Mouse (Mus musculus): ENCODE measurements around the gene Cdk11b. TPM values are rescaled to one million over a fixed set of nuclear protein-coding genes. Genes with fewer than 3 reads are reported as not detected.
"Not testable (repeated sequence)": the region's sequence is repeated elsewhere in the genome, so short reads cannot be mapped to it uniquely, and the experiment has no call there.

The Cdk11b gene
- polyA plus RNA-seq, 1 experiment from 2014 or later = 50.0 TPM

GRCm38 (mm10) chr4:155669598-155670075, 45.0 kb downstream of the Cdk11b start:
- peak overlapping the region; percentile 52 for H3K4me2 ChIP-seq (ENCODE audit: low read length)
- peak overlapping the region; percentile 2; the same call in 1 of the 2 replicates for H3K9ac ChIP-seq (ENCODE audit: low read depth, low read length)
- peak; percentile 1; the same call in 1 of the 2 replicates for ATAC-seq
- peaks cover 6% of the 10 kb centered on the region for H3K4me1 ChIP-seq (ENCODE audit: control insufficient read depth, insufficient read depth, low read depth, low read length)
- H3K27me3 ChIP-seq (replicated peaks; ENCODE audit: control insufficient read depth, insufficient read depth, low read length) = 0 out of 2 replicates have a peak, but pooled peaks cover 2% of the 10 kb centered on the region
- no peak overlapping the region; the same call in 1 of the 2 replicates for H3K27ac ChIP-seq (ENCODE audit: low read depth, low read length)
- 2% methylated on average over 8 of the region's 8 CpGs for WGBS
- 0 out of 2 replicates have a peak, but pooled peaks cover 2% of the 10 kb centered on the region for H3K36me3 ChIP-seq (ENCODE audit: control insufficient read depth, insufficient read depth, low read length)
- H3K9me3 ChIP-seq (ENCODE audit: control insufficient read depth, low read length) = no peaks in the 10 kb centered on the region
- peak overlapping the region; percentile 92 for H3K4me3 ChIP-seq (ENCODE audit: low read length)

- not testable (repeated sequence) for H3K9ac ChIP-seq (ENCODE audit: low read depth, low read length); H3K27me3 ChIP-seq (replicated peaks; ENCODE audit: control insufficient read depth, insufficient read depth, low read length); ATAC-seq; H3K27ac ChIP-seq (ENCODE audit: low read depth, low read length); H3K36me3 ChIP-seq (ENCODE audit: control insufficient read depth, insufficient read depth, low read length); H3K9me3 ChIP-seq (ENCODE audit: control insufficient read depth, low read length); H3K4me2 ChIP-seq (ENCODE audit: low read length); H3K4me1 ChIP-seq (ENCODE audit: control insufficient read depth, insufficient read depth, low read depth, low read length); H3K4me3 ChIP-seq (ENCODE audit: low read length)
- whole genome bisulfite sequencing = 56% methylated on average over 4 of the region's 4 CpGs
These were observed 45.6 kb downstream of the Cdk11b start for GRCm38 (mm10) chr4:155670236-155670635.

DNA sequence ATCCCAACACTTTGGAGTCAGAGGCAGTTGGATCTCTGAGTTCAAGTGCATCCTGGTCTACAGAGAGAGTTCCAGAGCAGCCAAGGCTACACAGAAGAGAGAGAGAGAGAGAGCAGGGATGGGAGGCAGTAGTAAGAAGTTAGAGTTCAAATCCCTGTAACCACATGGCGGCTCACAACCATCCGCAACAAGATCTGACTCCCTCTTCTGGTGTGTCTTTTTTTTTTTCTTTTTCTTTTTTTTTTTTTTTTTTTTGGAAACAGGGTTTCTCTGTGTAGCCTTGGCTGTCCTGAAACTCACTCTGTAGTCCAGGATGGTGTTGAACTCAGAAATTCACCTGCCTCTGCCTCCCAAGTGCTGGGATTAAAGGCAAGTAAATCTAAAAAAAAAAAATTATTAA, 47.4 kb downstream of the Cdk11b start:
- Histone ChIP-seq H3K4me3 (ENCODE audit: low read length) (no peak overlapping the region), H3K9me3 (ENCODE audit: control insufficient read depth, low read length) (no peaks in the 10 kb centered on the region), H3K9ac (ENCODE audit: low read depth, low read length) (no peak overlapping the region), H3K27me3 (replicated peaks; ENCODE audit: control insufficient read depth, insufficient read depth, low read length) (0 out of 2 replicates have a peak, but pooled peaks cover 2% of the 10 kb centered on the region), H3K36me3 (ENCODE audit: control insufficient read depth, insufficient read depth, low read length) (no peaks in the 10 kb centered on the region), H3K4me1 (ENCODE audit: control insufficient read depth, insufficient read depth, low read depth, low read length) (peaks cover 6% of the 10 kb centered on the region), H3K4me2 (ENCODE audit: low read length) (no peak overlapping the region), H3K27ac (ENCODE audit: low read depth, low read length) (no peak overlapping the region)
- no peak for ATAC-seq
- 65% methylated on average over 2 of the region's 2 CpGs for WGBS

DNA sequence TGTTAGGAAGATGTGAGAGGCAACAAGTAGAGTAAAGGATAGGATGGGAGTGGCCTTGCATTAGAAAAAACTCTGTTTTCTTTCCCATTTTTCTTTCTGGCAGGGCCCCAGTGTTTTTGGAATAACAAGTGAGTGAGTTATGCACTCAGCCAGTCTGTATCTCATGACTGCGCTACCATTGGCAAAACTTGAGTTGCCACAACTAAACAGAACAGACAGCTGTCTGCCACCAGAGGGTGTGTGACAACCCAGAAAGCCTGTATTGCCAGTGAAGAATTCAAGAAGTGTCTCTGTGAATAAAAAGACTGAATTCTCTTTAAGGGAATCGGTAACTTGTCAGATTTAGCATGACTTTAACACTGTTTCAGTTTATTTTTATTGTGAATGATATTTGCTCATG, 51.3 kb downstream of the Cdk11b start:
- H3K27me3 ChIP-seq (replicated peaks; ENCODE audit: control insufficient read depth, insufficient read depth, low read length) = 0 out of 2 replicates have a peak, but pooled peaks cover 2% of the 10 kb centered on the region
- no peak overlapping the region for H3K4me2 ChIP-seq (ENCODE audit: low read length)

DNA sequence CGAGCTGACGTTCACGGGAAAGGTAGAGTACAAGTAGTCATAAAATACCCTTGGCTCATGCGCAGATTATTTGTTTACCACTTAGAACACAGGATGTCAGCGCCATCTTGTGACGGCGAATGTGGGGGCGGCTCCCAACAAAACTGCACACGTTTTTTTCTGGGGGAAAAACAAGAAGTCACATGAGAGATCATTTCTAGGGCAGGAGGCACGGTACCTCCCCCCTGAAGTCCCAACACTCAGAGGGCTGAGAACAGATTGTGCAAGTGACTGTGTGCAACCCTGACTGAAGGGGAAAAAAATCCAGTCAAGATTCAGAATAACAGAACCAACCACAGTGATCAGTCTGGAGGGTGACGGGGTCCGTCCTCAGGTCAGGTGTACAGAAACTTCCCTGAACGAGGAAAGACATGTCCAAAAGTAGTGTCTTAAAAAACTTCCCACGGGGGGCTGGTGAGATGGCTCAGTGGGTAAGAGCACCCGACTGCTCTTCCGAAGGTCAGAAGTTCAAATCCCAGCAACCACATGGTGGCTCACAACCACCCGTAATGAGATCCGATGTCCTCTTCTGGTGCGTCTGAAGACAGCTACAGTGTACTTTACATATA, 59.1 kb downstream of the Cdk11b start:
- WGBS = 89% methylated on average over 16 of the region's 19 CpGs
- not testable (repeated sequence) for H3K27ac ChIP-seq (ENCODE audit: low read depth, low read length); H3K9ac ChIP-seq (ENCODE audit: low read depth, low read length); H3K36me3 ChIP-seq (ENCODE audit: control insufficient read depth, insufficient read depth, low read length); H3K4me3 ChIP-seq (ENCODE audit: low read length); H3K4me1 ChIP-seq (ENCODE audit: control insufficient read depth, insufficient read depth, low read depth, low read length); H3K4me2 ChIP-seq (ENCODE audit: low read length); H3K9me3 ChIP-seq (ENCODE audit: control insufficient read depth, low read length); ATAC-seq; H3K27me3 ChIP-seq (replicated peaks; ENCODE audit: control insufficient read depth, insufficient read depth, low read length)

More for the DNA sequence above, 51.3 kb downstream of the Cdk11b start:
- Histone ChIP-seq H3K36me3 (ENCODE audit: control insufficient read depth, insufficient read depth, low read length) (no peaks in the 10 kb centered on the region), H3K27ac (ENCODE audit: low read depth, low read length) (no peak overlapping the region), H3K4me3 (ENCODE audit: low read length) (no peak overlapping the region), H3K4me1 (ENCODE audit: control insufficient read depth, insufficient read depth, low read depth, low read length) (no peaks in the 10 kb centered on the region), H3K9ac (ENCODE audit: low read depth, low read length) (no peak overlapping the region), H3K9me3 (ENCODE audit: control insufficient read depth, low read length) (no peaks in the 10 kb centered on the region)
- ATAC-seq = no peak
- 90% methylated on average over 2 of the region's 2 CpGs for WGBS

GRCm38 (mm10) chr4:155687764-155688163, 63.1 kb downstream of the Cdk11b start:
- H3K4me3 ChIP-seq (ENCODE audit: low read length); H3K4me1 ChIP-seq (ENCODE audit: control insufficient read depth, insufficient read depth, low read depth, low read length); ATAC-seq; H3K9ac ChIP-seq (ENCODE audit: low read depth, low read length); H3K27me3 ChIP-seq (replicated peaks; ENCODE audit: control insufficient read depth, insufficient read depth, low read length); H3K9me3 ChIP-seq (ENCODE audit: control insufficient read depth, low read length); H3K27ac ChIP-seq (ENCODE audit: low read depth, low read length); H3K36me3 ChIP-seq (ENCODE audit: control insufficient read depth, insufficient read depth, low read length); H3K4me2 ChIP-seq (ENCODE audit: low read length): not testable (repeated sequence)
- 96% methylated on average over 4 of the region's 4 CpGs for WGBS

- no peak overlapping the region for H3K9ac ChIP-seq (ENCODE audit: low read depth, low read length)
- H3K9me3 ChIP-seq (ENCODE audit: control insufficient read depth, low read length) = no peaks in the 10 kb centered on the region
- WGBS = 84% methylated on average over 12 of the region's 12 CpGs
- no peak for ATAC-seq
- H3K4me3 ChIP-seq (ENCODE audit: low read length) = no peak overlapping the region
- H3K4me2 ChIP-seq (ENCODE audit: low read length) = no peak overlapping the region
- H3K4me1 ChIP-seq (ENCODE audit: control insufficient read depth, insufficient read depth, low read depth, low read length) = peaks cover 13% of the 10 kb centered on the region
- H3K27me3 ChIP-seq (replicated peaks; ENCODE audit: control insufficient read depth, insufficient read depth, low read length) = no peaks in the 10 kb centered on the region
- H3K27ac ChIP-seq (ENCODE audit: low read depth, low read length) = no peak overlapping the region
- H3K36me3 ChIP-seq (ENCODE audit: control insufficient read depth, insufficient read depth, low read length) = no peaks in the 10 kb centered on the region
These were observed 66.1 kb downstream of the Cdk11b start for GRCm38 (mm10) chr4:155690571-155691375.

DNA sequence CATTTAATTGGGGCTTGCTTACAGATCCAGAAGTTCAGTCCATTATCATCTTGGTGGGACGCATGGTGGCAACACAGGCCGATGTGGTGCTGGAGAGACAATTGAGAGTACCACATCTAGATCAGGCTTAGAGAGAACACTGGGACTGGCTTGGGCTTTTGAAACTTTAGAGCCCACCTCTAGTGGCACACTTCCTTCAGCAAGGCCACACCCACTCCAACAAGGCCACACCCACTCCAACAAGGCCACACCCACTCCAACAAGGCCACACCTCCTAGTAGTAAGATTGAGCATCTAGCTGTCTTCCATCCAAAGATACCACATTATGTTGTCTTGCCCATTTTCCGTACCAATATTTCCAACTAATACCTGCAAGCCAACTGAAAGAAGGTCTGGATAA, 67.8 kb downstream of the Cdk11b start:
- ATAC-seq = no peak
- no peaks in the 10 kb centered on the region for H3K36me3 ChIP-seq (ENCODE audit: control insufficient read depth, insufficient read depth, low read length)
- peaks cover 25% of the 10 kb centered on the region for H3K4me1 ChIP-seq (ENCODE audit: control insufficient read depth, insufficient read depth, low read depth, low read length)
- no peak overlapping the region for H3K4me3 ChIP-seq (ENCODE audit: low read length)
- WGBS = 100% methylated on average over 3 of the region's 3 CpGs
- H3K9me3 ChIP-seq (ENCODE audit: control insufficient read depth, low read length) = no peaks in the 10 kb centered on the region
- H3K4me2 ChIP-seq (ENCODE audit: low read length) = no peak overlapping the region
- no peak overlapping the region for H3K9ac ChIP-seq (ENCODE audit: low read depth, low read length)
- H3K27me3 ChIP-seq (replicated peaks; ENCODE audit: control insufficient read depth, insufficient read depth, low read length) = no peaks in the 10 kb centered on the region
- H3K27ac ChIP-seq (ENCODE audit: low read depth, low read length) = no peak overlapping the region

GRCm38 (mm10) chr4:155694111-155694481, 69.4 kb downstream of the Cdk11b start, which contains the start of gene Fndc10:
Gene Fndc10 (plus strand): TSS chr4:155694342.
- H3K4me2 ChIP-seq (ENCODE audit: low read length) = peak within 1 kb of the TSS; percentile 84
- no peaks in the 10 kb centered on the region for H3K36me3 ChIP-seq (ENCODE audit: control insufficient read depth, insufficient read depth, low read length)
- H3K4me1 ChIP-seq (ENCODE audit: control insufficient read depth, insufficient read depth, low read depth, low read length) = peaks cover 25% of the 10 kb centered on the region
- H3K4me3 ChIP-seq (ENCODE audit: low read length) = peak within 1 kb of the TSS; percentile 78
- H3K9ac ChIP-seq (ENCODE audit: low read depth, low read length) = peak within 1 kb of the TSS; percentile 95
- H3K9me3 ChIP-seq (ENCODE audit: control insufficient read depth, low read length) = no peaks in the 10 kb centered on the region
- WGBS = under 1% methylated on average over 41 of the region's 47 CpGs
- ATAC-seq = peak; percentile 89
- no peaks in the 10 kb centered on the region for H3K27me3 ChIP-seq (replicated peaks; ENCODE audit: control insufficient read depth, insufficient read depth, low read length)
- H3K27ac ChIP-seq (ENCODE audit: low read depth, low read length) = peak within 1 kb of the TSS; percentile 96
